Mouse (Mus musculus): Measurements from ENCODE around the gene Dcun1d1. TPM values are rescaled to one million over a fixed set of nuclear protein-coding genes. Genes with fewer than 3 reads are reported as not detected.

Gene Dcun1d1
- polyA plus RNA-seq (2016; fragmentation: Nextera tagmentation; extraction: Ambion mirVana) = 92.8 and 103 TPM in 2 replicates

DNA sequence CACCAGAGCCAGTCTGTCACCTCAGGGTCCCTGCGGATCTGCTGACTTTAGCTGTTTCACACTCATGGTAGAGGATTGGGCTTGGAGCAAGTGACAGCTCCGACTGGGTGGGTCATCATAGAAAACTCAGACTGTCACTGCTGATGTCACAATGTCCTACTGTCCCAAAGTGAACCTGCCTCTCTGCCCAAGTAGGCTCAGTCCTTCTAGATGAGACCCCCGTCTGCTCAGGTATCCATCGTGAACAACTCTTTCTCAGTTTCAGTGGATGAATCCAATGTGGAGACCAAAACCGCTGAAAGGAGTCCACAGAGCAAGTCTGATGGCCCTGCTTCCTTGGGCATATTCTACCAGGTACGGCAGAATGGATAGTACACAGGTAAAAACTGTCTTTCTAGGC lies at the start of gene Dcun1d1:
TSS of gene Dcun1d1 (minus strand) at position 101 of the 400 bp plus-strand sequence.
- WGBS = 94% methylated on average over 6 of the region's 6 CpGs
- no peak for ATAC-seq (ENCODE audit: insufficient number of reproducible peaks, insufficient read depth, low FRiP score, low TSS enrichment)
- no peaks in the 10 kb centered on the region for H3K27me3 ChIP-seq
- H3K9me3 ChIP-seq = no peaks in the 10 kb centered on the region
- H3K36me3 ChIP-seq = 0 out of 2 replicates have a peak, but pooled peaks cover 3% of the 10 kb centered on the region
- no peak within 1 kb of the TSS for H3K4me2 ChIP-seq (replicated peaks)
- H3K4me3 ChIP-seq = no peak within 1 kb of the TSS
- no peak within 1 kb of the TSS for H3K27ac ChIP-seq
- H3K4me1 ChIP-seq = peaks cover 8% of the 10 kb centered on the region
- H3K9ac ChIP-seq = no peak within 1 kb of the TSS

DNA sequence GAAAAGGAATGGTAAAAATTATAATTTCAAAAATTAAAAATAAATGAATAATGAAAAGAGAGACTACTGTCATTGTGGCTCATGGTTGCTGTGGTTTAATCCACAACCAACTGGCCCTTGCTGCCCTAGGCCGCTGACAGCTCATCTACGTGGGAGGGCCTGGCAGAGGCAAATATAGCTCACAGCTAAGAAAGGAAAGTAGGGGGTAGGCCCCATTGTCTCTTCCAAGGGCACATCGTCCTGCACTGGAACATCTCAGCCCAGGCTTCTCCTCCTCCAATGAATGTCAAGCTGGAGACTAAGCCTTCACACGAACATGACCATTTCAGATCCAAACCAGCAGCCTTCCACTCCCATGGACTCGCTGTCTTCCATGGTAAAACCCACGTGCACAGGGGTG lies 49.0 kb upstream of the Dcun1d1 start:
- ATAC-seq (ENCODE audit: insufficient number of reproducible peaks, insufficient read depth, low FRiP score, low TSS enrichment) = no peak
- no peaks in the 10 kb centered on the region for H3K4me1 ChIP-seq
- H3K4me3 ChIP-seq = no peak overlapping the region
- WGBS = 94% methylated on average over 6 of the region's 6 CpGs
- no peak overlapping the region for H3K9ac ChIP-seq
- H3K27me3 ChIP-seq = no peaks in the 10 kb centered on the region
- H3K36me3 ChIP-seq = peaks cover 39% of the 10 kb centered on the region
- H3K4me2 ChIP-seq (replicated peaks) = no peak overlapping the region
- no peak overlapping the region for H3K27ac ChIP-seq
- H3K9me3 ChIP-seq = no peaks in the 10 kb centered on the region

DNA sequence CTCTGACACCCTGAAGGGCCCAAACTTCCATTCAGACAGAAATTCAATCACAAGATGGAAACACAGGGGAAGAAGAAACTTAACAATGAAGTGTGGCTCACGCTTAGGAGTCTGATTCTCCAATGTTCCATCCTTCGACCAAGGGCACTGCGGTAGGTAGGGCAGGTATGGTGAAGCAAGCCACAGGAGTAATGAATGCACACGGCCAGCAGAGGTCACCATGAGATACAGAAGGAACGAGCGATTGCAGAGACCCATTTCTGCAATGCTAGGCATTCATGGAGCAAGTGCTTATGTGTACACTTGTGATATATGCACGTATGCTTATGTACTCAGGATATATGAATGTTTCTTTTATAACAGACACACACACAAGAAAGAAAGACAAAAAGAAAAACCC lies 36.3 kb upstream of the Dcun1d1 start:
- Histone ChIP-seq H3K9me3 (no peaks in the 10 kb centered on the region), H3K4me3 (no peak overlapping the region), H3K9ac (no peak overlapping the region), H3K4me1 (no peaks in the 10 kb centered on the region), H3K27me3 (no peaks in the 10 kb centered on the region), H3K36me3 (peaks cover 42% of the 10 kb centered on the region), H3K4me2 (replicated peaks) (no peak overlapping the region), H3K27ac (no peak overlapping the region)
- ATAC-seq (ENCODE audit: insufficient number of reproducible peaks, insufficient read depth, low FRiP score, low TSS enrichment) = no peak
- WGBS = 71% methylated on average over 7 of the region's 7 CpGs

DNA sequence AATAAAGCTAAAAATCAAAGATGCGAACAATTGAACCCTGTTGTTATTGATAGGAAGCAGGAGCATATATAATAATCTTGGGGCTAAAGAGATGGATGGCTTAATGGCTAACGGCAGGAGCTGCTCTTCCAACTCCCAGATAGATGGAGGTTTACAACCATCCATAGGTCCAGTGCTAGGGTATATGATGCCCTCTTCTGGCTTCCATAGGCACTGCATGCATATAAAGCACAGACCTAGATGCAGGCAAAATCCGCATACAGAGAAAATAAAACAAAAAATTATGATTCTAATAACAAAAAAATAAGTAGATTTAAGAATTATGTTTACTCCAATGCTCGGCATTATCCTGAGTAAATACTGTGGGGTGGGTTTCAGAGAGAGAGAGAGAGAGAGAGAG lies 35.7 kb upstream of the Dcun1d1 start:
- no peaks in the 10 kb centered on the region for H3K4me1 ChIP-seq
- H3K9ac ChIP-seq = no peak overlapping the region
- WGBS = 85% methylated on average over 4 of the region's 4 CpGs
- peaks cover 42% of the 10 kb centered on the region for H3K36me3 ChIP-seq
- no peak overlapping the region for H3K4me2 ChIP-seq (replicated peaks)
- no peak overlapping the region for H3K4me3 ChIP-seq
- ATAC-seq (ENCODE audit: insufficient number of reproducible peaks, insufficient read depth, low FRiP score, low TSS enrichment) = no peak
- H3K9me3 ChIP-seq = no peaks in the 10 kb centered on the region
- no peaks in the 10 kb centered on the region for H3K27me3 ChIP-seq
- no peak overlapping the region for H3K27ac ChIP-seq

DNA sequence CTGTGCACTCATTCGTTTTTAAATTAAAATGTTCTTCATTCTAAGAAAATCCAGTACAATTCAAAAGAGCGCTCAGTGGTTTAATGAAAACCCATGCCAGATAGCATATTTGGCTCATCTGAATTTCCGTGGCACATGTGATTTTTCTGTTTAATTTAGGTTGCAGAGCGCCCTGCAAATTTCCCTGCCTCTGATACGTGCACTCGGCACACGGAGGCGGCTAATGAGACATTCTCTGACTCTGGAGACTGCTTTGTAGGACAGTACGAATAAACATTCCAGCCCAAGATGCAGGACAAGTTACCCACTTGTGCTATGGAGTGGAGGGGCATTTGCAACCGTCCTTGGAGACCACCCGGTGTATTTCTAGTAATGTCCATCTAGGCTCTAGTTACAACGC lies 33.9 kb upstream of the Dcun1d1 start:
- Histone ChIP-seq H3K4me1 (no peaks in the 10 kb centered on the region), H3K4me3 (no peak overlapping the region), H3K9ac (no peak overlapping the region), H3K36me3 (peaks cover 47% of the 10 kb centered on the region), H3K27ac (no peak overlapping the region), H3K27me3 (no peaks in the 10 kb centered on the region), H3K9me3 (no peaks in the 10 kb centered on the region), H3K4me2 (replicated peaks) (no peak overlapping the region)
- no peak for ATAC-seq (ENCODE audit: insufficient number of reproducible peaks, insufficient read depth, low FRiP score, low TSS enrichment)
- WGBS = 92% methylated on average over 12 of the region's 12 CpGs

DNA sequence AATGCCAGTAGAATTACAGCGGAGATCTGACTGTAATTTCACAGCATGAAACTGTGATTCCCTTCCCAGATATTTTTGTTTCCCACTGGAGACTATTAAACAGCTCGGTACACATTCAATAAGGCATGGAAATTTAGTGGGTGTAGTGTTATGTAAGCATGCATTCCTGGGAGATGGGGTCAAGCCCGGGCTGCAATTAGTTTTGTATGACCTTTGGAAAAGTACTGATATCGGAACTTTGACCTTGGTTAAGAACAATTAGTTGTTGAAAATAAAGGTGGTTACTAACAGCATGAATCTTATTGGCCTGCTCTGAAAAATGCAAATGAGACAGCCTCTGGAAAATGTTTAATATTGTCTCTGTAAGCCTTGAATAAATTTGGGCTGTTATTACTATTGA lies 33.2 kb upstream of the Dcun1d1 start:
- Histone ChIP-seq H3K9ac (no peak overlapping the region), H3K4me2 (replicated peaks) (no peak overlapping the region), H3K9me3 (no peaks in the 10 kb centered on the region), H3K36me3 (peaks cover 47% of the 10 kb centered on the region), H3K4me1 (no peaks in the 10 kb centered on the region), H3K27ac (no peak overlapping the region), H3K4me3 (no peak overlapping the region), H3K27me3 (no peaks in the 10 kb centered on the region)
- ATAC-seq (ENCODE audit: insufficient number of reproducible peaks, insufficient read depth, low FRiP score, low TSS enrichment) = no peak
- WGBS = 88% methylated on average over 4 of the region's 4 CpGs

DNA sequence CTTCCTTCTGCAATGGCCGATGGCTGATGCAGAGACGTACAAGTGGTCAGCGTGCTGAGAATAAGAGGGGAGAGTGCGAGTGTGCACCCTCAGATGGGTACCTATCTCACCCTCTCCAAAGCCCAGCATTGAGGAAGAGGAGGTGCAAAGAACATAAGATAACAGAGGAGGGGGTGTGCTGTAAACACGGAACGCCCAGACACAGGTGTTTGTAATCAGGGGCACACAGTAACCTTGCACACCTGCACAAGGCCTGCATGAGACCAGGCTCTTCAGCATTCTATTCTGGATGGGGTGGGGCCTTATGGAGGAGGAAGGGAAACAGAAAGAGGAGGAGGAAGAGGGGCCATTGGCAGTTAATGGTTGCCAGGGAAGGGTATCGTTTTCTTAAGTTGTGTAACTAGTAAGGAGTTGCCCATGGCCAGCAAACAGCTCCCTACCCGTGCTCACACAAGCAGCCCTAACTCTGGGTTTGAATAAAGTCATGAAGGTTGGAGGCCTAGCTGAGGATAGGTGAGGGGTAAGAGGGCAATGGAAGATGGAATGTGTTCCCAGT lies 30.2 kb upstream of the Dcun1d1 start:
- 94% methylated on average over 8 of the region's 8 CpGs for WGBS

DNA sequence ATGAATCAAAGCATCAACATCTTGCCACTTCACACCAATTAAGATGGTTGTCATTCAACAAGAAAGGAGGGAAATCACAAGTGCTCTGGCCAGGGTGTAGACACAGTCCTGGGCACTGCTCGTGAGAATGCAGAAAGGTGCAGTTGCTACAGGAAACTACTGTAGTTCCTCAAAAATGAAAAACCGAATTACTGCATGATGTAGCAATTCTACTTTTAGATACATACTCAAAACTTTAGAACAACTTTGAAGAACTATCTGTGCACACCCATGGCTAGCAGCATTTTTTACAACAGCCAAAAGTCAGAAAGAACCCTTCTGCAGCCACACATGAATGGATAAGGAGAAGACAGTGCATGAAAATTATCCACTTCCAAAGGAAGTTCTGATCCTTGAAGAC lies 29.2 kb upstream of the Dcun1d1 start:
- H3K4me1 ChIP-seq = no peaks in the 10 kb centered on the region
- no peak overlapping the region for H3K4me2 ChIP-seq (replicated peaks)
- no peaks in the 10 kb centered on the region for H3K9me3 ChIP-seq
- H3K9ac ChIP-seq = no peak overlapping the region
- no peak for ATAC-seq (ENCODE audit: insufficient number of reproducible peaks, insufficient read depth, low FRiP score, low TSS enrichment)
- peaks cover 41% of the 10 kb centered on the region for H3K36me3 ChIP-seq
- no peak overlapping the region for H3K4me3 ChIP-seq
- no peak overlapping the region for H3K27ac ChIP-seq
- WGBS = 82% methylated on average over 2 of the region's 2 CpGs
- H3K27me3 ChIP-seq = no peaks in the 10 kb centered on the region

More for the DNA sequence above, 30.2 kb upstream of the Dcun1d1 start:
- H3K27me3 ChIP-seq = no peaks in the 10 kb centered on the region
- no peaks in the 10 kb centered on the region for H3K9me3 ChIP-seq
- H3K4me2 ChIP-seq (replicated peaks) = no peak overlapping the region
- no peak overlapping the region for H3K9ac ChIP-seq
- H3K4me1 ChIP-seq = no peaks in the 10 kb centered on the region
- peaks cover 45% of the 10 kb centered on the region for H3K36me3 ChIP-seq
- ATAC-seq (ENCODE audit: insufficient number of reproducible peaks, insufficient read depth, low FRiP score, low TSS enrichment) = no peak
- H3K4me3 ChIP-seq = no peak overlapping the region
- no peak overlapping the region for H3K27ac ChIP-seq

DNA sequence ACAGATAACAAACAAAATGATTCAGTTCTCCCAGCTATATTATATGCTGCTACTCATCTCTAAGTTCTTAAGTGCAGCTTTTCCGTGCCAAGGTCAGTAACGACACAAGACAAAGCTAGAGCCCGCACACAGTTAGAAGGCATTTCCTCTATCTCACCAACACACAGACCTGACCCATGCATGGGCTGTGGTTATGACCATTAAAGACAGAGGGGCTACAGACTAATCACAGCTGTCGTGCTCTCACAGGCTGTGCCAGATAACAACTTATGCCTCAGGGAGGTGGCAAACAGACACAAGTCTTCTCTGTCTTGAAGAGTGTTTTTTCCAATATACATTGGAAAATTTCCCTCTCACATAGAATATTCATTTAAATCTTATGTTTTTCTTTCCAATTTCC lies 27.7 kb upstream of the Dcun1d1 start:
- peaks cover 45% of the 10 kb centered on the region for H3K36me3 ChIP-seq
- H3K9me3 ChIP-seq = no peaks in the 10 kb centered on the region
- no peaks in the 10 kb centered on the region for H3K27me3 ChIP-seq
- no peak overlapping the region for H3K4me3 ChIP-seq
- no peaks in the 10 kb centered on the region for H3K4me1 ChIP-seq
- no peak for ATAC-seq (ENCODE audit: insufficient number of reproducible peaks, insufficient read depth, low FRiP score, low TSS enrichment)
- no peak overlapping the region for H3K4me2 ChIP-seq (replicated peaks)
- H3K27ac ChIP-seq = no peak overlapping the region
- H3K9ac ChIP-seq = no peak overlapping the region
- WGBS = 81% methylated on average over 4 of the region's 4 CpGs

DNA sequence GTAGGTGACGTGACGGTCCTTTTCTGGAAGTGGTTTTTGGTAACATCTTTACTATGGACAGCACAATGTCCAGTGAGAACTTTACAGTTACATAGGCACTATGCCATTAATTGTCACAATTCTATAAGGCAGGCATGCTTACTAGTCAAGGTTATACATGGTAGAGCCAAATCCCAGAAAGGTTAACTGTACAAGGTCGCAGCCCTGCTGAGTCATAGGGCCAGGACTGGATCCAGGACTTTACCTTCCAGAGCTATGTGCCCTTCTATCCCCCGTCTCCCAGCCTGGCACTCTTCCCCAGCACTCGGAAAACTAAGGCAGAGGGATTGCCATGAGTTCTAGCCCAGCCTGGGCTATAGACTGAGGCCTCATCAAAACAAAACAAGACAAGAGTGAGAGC lies 26.7 kb upstream of the Dcun1d1 start:
- Histone ChIP-seq H3K9me3 (no peaks in the 10 kb centered on the region), H3K27me3 (no peaks in the 10 kb centered on the region), H3K9ac (no peak overlapping the region), H3K36me3 (peaks cover 45% of the 10 kb centered on the region), H3K27ac (no peak overlapping the region), H3K4me3 (no peak overlapping the region), H3K4me1 (no peaks in the 10 kb centered on the region), H3K4me2 (replicated peaks) (no peak overlapping the region)
- ATAC-seq (ENCODE audit: insufficient number of reproducible peaks, insufficient read depth, low FRiP score, low TSS enrichment) = no peak
- WGBS = 88% methylated on average over 5 of the region's 5 CpGs

DNA sequence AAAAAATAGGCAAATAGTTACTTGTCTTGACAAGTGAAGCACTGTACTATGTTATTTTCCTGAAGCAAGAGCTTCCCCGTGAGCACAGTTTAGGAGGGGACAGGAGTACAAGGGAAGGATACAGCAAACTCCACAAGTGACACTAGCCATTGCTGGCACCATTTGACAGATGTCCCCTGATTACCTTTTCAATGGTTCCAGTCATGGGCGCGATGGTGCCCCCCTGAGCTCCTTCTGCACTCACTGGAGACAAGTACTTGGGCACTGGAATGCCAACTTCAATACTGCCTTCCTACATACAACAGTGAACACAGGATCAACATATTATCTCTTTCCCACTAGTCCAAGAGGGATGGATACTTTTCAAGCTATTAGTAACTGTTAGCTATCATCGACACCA lies 26.2 kb upstream of the Dcun1d1 start:
- Histone ChIP-seq H3K27me3 (no peaks in the 10 kb centered on the region), H3K4me3 (no peak overlapping the region), H3K36me3 (peaks cover 45% of the 10 kb centered on the region), H3K9me3 (no peaks in the 10 kb centered on the region), H3K9ac (no peak overlapping the region), H3K4me2 (replicated peaks) (no peak overlapping the region), H3K27ac (no peak overlapping the region), H3K4me1 (no peaks in the 10 kb centered on the region)
- ATAC-seq (ENCODE audit: insufficient number of reproducible peaks, insufficient read depth, low FRiP score, low TSS enrichment) = no peak
- 88% methylated on average over 4 of the region's 4 CpGs for WGBS

DNA sequence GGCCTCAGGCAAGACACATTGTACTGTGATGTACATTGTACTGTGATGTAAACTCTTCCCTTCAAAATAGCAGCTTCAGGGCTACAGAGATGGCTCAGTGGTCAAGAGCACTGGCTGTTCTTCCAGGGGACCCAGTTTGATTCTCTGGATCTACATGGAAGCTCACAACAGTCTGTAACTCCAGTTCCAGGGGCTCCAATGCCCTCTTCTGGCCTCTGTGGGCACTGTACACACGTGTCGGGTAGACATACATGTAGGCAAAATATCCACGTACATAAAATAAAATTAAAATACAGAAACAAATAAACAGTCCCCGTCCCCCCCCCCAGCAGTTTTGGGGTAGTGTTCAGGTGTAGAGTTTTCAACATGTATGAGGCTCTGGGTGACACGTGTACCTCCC lies 25.7 kb upstream of the Dcun1d1 start:
- no peak overlapping the region for H3K27ac ChIP-seq
- peaks cover 43% of the 10 kb centered on the region for H3K36me3 ChIP-seq

DNA sequence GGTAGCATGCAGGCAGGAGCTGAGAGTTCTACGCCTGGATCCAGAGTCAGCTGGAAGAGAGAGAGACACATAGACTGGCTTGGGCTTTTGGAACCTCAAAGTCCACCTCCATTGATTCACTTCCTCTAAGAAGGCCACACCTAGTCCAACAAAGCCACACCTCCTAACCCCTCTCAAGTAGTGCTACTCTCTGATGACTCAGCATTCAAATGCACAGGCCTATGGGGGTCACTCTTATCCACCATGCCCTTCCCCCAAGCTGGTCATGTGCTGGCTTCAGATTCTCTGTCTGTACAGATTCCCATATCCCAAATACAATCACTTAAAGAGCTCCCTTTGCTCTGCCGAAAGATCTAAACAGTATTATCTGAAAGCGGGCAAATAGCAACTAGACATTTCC lies 20.0 kb upstream of the Dcun1d1 start:
- H3K36me3 ChIP-seq = peaks cover 10% of the 10 kb centered on the region

More for the DNA sequence above, 25.7 kb upstream of the Dcun1d1 start:
- Histone ChIP-seq H3K4me3 (no peak overlapping the region), H3K27me3 (no peaks in the 10 kb centered on the region), H3K4me2 (replicated peaks) (no peak overlapping the region), H3K9ac (no peak overlapping the region), H3K9me3 (no peaks in the 10 kb centered on the region), H3K4me1 (no peaks in the 10 kb centered on the region)
- no peak for ATAC-seq (ENCODE audit: insufficient number of reproducible peaks, insufficient read depth, low FRiP score, low TSS enrichment)
- WGBS = 94% methylated on average over 5 of the region's 5 CpGs

More for the DNA sequence above, 20.0 kb upstream of the Dcun1d1 start:
- no peak overlapping the region for H3K9ac ChIP-seq
- no peaks in the 10 kb centered on the region for H3K4me1 ChIP-seq
- 93% methylated on average over 3 of the region's 3 CpGs for WGBS
- H3K27me3 ChIP-seq = no peaks in the 10 kb centered on the region
- no peak overlapping the region for H3K4me3 ChIP-seq
- H3K9me3 ChIP-seq = no peaks in the 10 kb centered on the region
- no peak for ATAC-seq (ENCODE audit: insufficient number of reproducible peaks, insufficient read depth, low FRiP score, low TSS enrichment)
- no peak overlapping the region for H3K27ac ChIP-seq
- no peak overlapping the region for H3K4me2 ChIP-seq (replicated peaks)

All from embryonic facial prominence, embryonic 12.5 days (tissue).